ENCODE assay signal across 19 mouse cellular contexts in genomic region chr2:107503646-107504379, GRCm38 (mm10).
DNase-seq lines count a peak whose midpoint lies in the region; ATAC-seq lines count a peak whose summit lies in the region.
"Had no signal": no experiment of that assay in that cellular context is flagged by ENCODE, and none has a peak within 500 bp of the region (broad histone marks: within the 10 kb centered on the region; RNA-seq: fewer than 3 reads in every experiment).

No protein-coding gene starts in this region.

- H3K36me3 ChIP-seq in midbrain, embryonic 13.5 days = no peaks in the 10 kb centered on the region
- H3K36me3 ChIP-seq in midbrain, embryonic 10.5 days = no peaks in the 10 kb centered on the region
- H3K36me3 ChIP-seq in midbrain, embryonic 15.5 days (replicated peaks) = no peaks in the 10 kb centered on the region
- H3K36me3 ChIP-seq in midbrain, embryonic 11.5 days (ENCODE audit: control insufficient read depth, insufficient read depth, low read length) = no peaks in the 10 kb centered on the region
- H3K36me3 ChIP-seq in neural tube, embryonic 14.5 days (ENCODE audit: control insufficient read depth, insufficient read depth, low read length) = no peaks in the 10 kb centered on the region
- no peaks in the 10 kb centered on the region for H3K36me3 ChIP-seq in neural tube, embryonic 15.5 days
- H3K36me3 ChIP-seq in midbrain, embryonic 16.5 days (ENCODE audit: control insufficient read depth, insufficient read depth, low read length) = no peaks in the 10 kb centered on the region
- no peaks in the 10 kb centered on the region for H3K36me3 ChIP-seq in limb, embryonic 10.5 days
- H3K36me3 ChIP-seq: embryonic facial prominence, embryonic 10.5 days; embryonic facial prominence, embryonic 12.5 days; forebrain, embryonic 15.5 days had no signal

- H3K9me3 ChIP-seq in midbrain, embryonic 13.5 days = no peaks in the 10 kb centered on the region
- H3K9me3 ChIP-seq in midbrain, embryonic 10.5 days (replicated peaks) = no peaks in the 10 kb centered on the region
- no peaks in the 10 kb centered on the region for H3K9me3 ChIP-seq in midbrain, embryonic 15.5 days
- no peaks in the 10 kb centered on the region for H3K9me3 ChIP-seq in midbrain, embryonic 11.5 days (ENCODE audit: control insufficient read depth, low read length)
- H3K9me3 ChIP-seq in neural tube, embryonic 14.5 days (ENCODE audit: control insufficient read depth, low read length) = no peaks in the 10 kb centered on the region
- H3K9me3 ChIP-seq in neural tube, embryonic 15.5 days (replicated peaks) = no peaks in the 10 kb centered on the region
- no peaks in the 10 kb centered on the region for H3K9me3 ChIP-seq in midbrain, embryonic 16.5 days (replicated peaks; ENCODE audit: control insufficient read depth, low read length, poor library complexity, severe bottlenecking)
- no peaks in the 10 kb centered on the region for H3K9me3 ChIP-seq in limb, embryonic 10.5 days (replicated peaks)
- H3K9me3 ChIP-seq: embryonic facial prominence, embryonic 10.5 days; embryonic facial prominence, embryonic 12.5 days; forebrain, embryonic 13.5 days; forebrain, embryonic 15.5 days had no signal

- no peak overlapping the region for H3K4me3 ChIP-seq in midbrain, embryonic 13.5 days (replicated peaks)
- H3K4me3 ChIP-seq in midbrain, embryonic 10.5 days = no peak overlapping the region
- no peak overlapping the region for H3K4me3 ChIP-seq in midbrain, embryonic 15.5 days
- no peak overlapping the region for H3K4me3 ChIP-seq in midbrain, embryonic 11.5 days (ENCODE audit: low read depth, low read length)
- no peak overlapping the region for H3K4me3 ChIP-seq in neural tube, embryonic 14.5 days (ENCODE audit: low read depth, low read length)
- H3K4me3 ChIP-seq in neural tube, embryonic 15.5 days (replicated peaks) = no peak overlapping the region
- H3K4me3 ChIP-seq in midbrain, embryonic 16.5 days (ENCODE audit: low read depth, low read length) = no peak overlapping the region
- no peak overlapping the region for H3K4me3 ChIP-seq in limb, embryonic 10.5 days
- H3K4me3 ChIP-seq: embryonic facial prominence, embryonic 10.5 days; embryonic facial prominence, embryonic 12.5 days; forebrain, embryonic 13.5 days; forebrain, embryonic 15.5 days had no signal

- peak; percentile 67; the same call in 1 of the 2 replicates for ATAC-seq in midbrain, embryonic 13.5 days
- peak; percentile 70; the same call in 1 of the 2 replicates for ATAC-seq in midbrain, embryonic 15.5 days (replicated peaks)
- ATAC-seq in midbrain, embryonic 11.5 days (ENCODE audit: low FRiP score) = no peak
- ATAC-seq in neural tube, embryonic 14.5 days (ENCODE audit: low read depth) = peak; percentile 70
- ATAC-seq in neural tube, embryonic 15.5 days (ENCODE audit: low FRiP score) = no peak
- ATAC-seq in midbrain, embryonic 16.5 days = peak; percentile 60; the same call in 1 of the 2 replicates
- ATAC-seq: forebrain, embryonic 13.5 days; forebrain, embryonic 15.5 days had no signal

- WGBS in midbrain, embryonic 13.5 days = 76% methylated on average over 7 of the region's 7 CpGs
- WGBS in midbrain, embryonic 10.5 days = 89% methylated on average over 7 of the region's 7 CpGs
- 70% methylated on average over 7 of the region's 7 CpGs for WGBS in midbrain, embryonic 15.5 days
- 78% methylated on average over 7 of the region's 7 CpGs for WGBS in midbrain, embryonic 11.5 days
- WGBS in neural tube, embryonic 14.5 days = 50% methylated on average over 7 of the region's 7 CpGs
- WGBS in neural tube, embryonic 15.5 days = 48% methylated on average over 7 of the region's 7 CpGs
- 65% methylated on average over 7 of the region's 7 CpGs for WGBS in midbrain, embryonic 16.5 days
- WGBS in limb, embryonic 10.5 days = 78% methylated on average over 7 of the region's 7 CpGs

- no peaks in the 10 kb centered on the region for H3K27me3 ChIP-seq in midbrain, embryonic 13.5 days
- H3K27me3 ChIP-seq in midbrain, embryonic 10.5 days (ENCODE audit: low read depth, poor library complexity, severe bottlenecking) = no peaks in the 10 kb centered on the region
- H3K27me3 ChIP-seq in midbrain, embryonic 15.5 days (replicated peaks) = no peaks in the 10 kb centered on the region
- H3K27me3 ChIP-seq in midbrain, embryonic 11.5 days (ENCODE audit: control insufficient read depth, insufficient read depth, low read length) = no peaks in the 10 kb centered on the region
- no peaks in the 10 kb centered on the region for H3K27me3 ChIP-seq in neural tube, embryonic 14.5 days (ENCODE audit: control insufficient read depth, insufficient read depth, low read length)
- no peaks in the 10 kb centered on the region for H3K27me3 ChIP-seq in neural tube, embryonic 15.5 days (replicated peaks)
- H3K27me3 ChIP-seq in midbrain, embryonic 16.5 days (ENCODE audit: control insufficient read depth, insufficient read depth, low read depth, low read length) = no peaks in the 10 kb centered on the region
- no peaks in the 10 kb centered on the region for H3K27me3 ChIP-seq in limb, embryonic 10.5 days (ENCODE audit: low read depth, poor library complexity, severe bottlenecking)
- H3K27me3 ChIP-seq: embryonic facial prominence, embryonic 12.5 days; forebrain, embryonic 13.5 days; forebrain, embryonic 15.5 days had no signal

- no peak overlapping the region for H3K4me2 ChIP-seq in midbrain, embryonic 13.5 days (replicated peaks)
- no peak overlapping the region for H3K4me2 ChIP-seq in midbrain, embryonic 15.5 days
- no peak overlapping the region for H3K4me2 ChIP-seq in midbrain, embryonic 11.5 days
- H3K4me2 ChIP-seq in neural tube, embryonic 14.5 days (ENCODE audit: low read depth, low read length) = no peak overlapping the region
- no peak overlapping the region for H3K4me2 ChIP-seq in neural tube, embryonic 15.5 days
- H3K4me2 ChIP-seq in midbrain, embryonic 16.5 days (ENCODE audit: low read length) = no peak overlapping the region
- H3K4me2 ChIP-seq: embryonic facial prominence, embryonic 12.5 days; forebrain, embryonic 13.5 days; forebrain, embryonic 15.5 days had no signal

- H3K9ac ChIP-seq in midbrain, embryonic 13.5 days (replicated peaks) = no peak overlapping the region
- H3K9ac ChIP-seq in midbrain, embryonic 15.5 days = no peak overlapping the region
- no peak overlapping the region for H3K9ac ChIP-seq in midbrain, embryonic 11.5 days (ENCODE audit: low read length)
- no peak overlapping the region for H3K9ac ChIP-seq in neural tube, embryonic 14.5 days (replicated peaks; ENCODE audit: low read depth, low read length)
- H3K9ac ChIP-seq in neural tube, embryonic 15.5 days (replicated peaks) = no peak overlapping the region
- no peak overlapping the region for H3K9ac ChIP-seq in midbrain, embryonic 16.5 days (ENCODE audit: low read depth, low read length)
- H3K9ac ChIP-seq: embryonic facial prominence, embryonic 12.5 days; forebrain, embryonic 13.5 days; forebrain, embryonic 15.5 days had no signal

- 0 out of 2 replicates have a peak overlapping the region, but pooled peaks have one; percentile 7 for H3K27ac ChIP-seq in midbrain, embryonic 13.5 days
- H3K27ac ChIP-seq in midbrain, embryonic 10.5 days (replicated peaks) = no peak overlapping the region
- no peak overlapping the region; the same call in 1 of the 2 replicates for H3K27ac ChIP-seq in midbrain, embryonic 15.5 days
- no peak overlapping the region for H3K27ac ChIP-seq in midbrain, embryonic 11.5 days (ENCODE audit: low read depth, low read length)
- no peak overlapping the region for H3K27ac ChIP-seq in neural tube, embryonic 14.5 days (ENCODE audit: low read depth, low read length)
- H3K27ac ChIP-seq in neural tube, embryonic 15.5 days (replicated peaks) = no peak overlapping the region
- no peak overlapping the region for H3K27ac ChIP-seq in midbrain, embryonic 16.5 days (ENCODE audit: low read length)
- no peak overlapping the region for H3K27ac ChIP-seq in limb, embryonic 10.5 days
- H3K27ac ChIP-seq: embryonic facial prominence, embryonic 10.5 days; embryonic facial prominence, embryonic 12.5 days; forebrain, embryonic 13.5 days; forebrain, embryonic 15.5 days had no signal

- 0 out of 2 replicates have a peak, but pooled peaks cover 6% of the 10 kb centered on the region for H3K4me1 ChIP-seq in midbrain, embryonic 13.5 days (replicated peaks)
- 0 out of 2 replicates have a peak, but pooled peaks cover 7% of the 10 kb centered on the region for H3K4me1 ChIP-seq in midbrain, embryonic 10.5 days
- H3K4me1 ChIP-seq in midbrain, embryonic 15.5 days = no peaks in the 10 kb centered on the region
- no peaks in the 10 kb centered on the region; the same call in 1 of the 2 replicates for H3K4me1 ChIP-seq in midbrain, embryonic 11.5 days (ENCODE audit: control insufficient read depth, insufficient read depth, low read length)
- H3K4me1 ChIP-seq in neural tube, embryonic 14.5 days (ENCODE audit: control insufficient read depth, insufficient read depth, low read length) = peaks cover 5% of the 10 kb centered on the region; the same call in 1 of the 2 replicates
- H3K4me1 ChIP-seq in neural tube, embryonic 15.5 days = peaks cover 12% of the 10 kb centered on the region
- H3K4me1 ChIP-seq in midbrain, embryonic 16.5 days (ENCODE audit: control insufficient read depth, insufficient read depth, low read length) = no peaks in the 10 kb centered on the region
- H3K4me1 ChIP-seq in limb, embryonic 10.5 days = peaks cover 7% of the 10 kb centered on the region; the same call in 1 of the 2 replicates
- H3K4me1 ChIP-seq: embryonic facial prominence, embryonic 10.5 days; embryonic facial prominence, embryonic 12.5 days; forebrain, embryonic 13.5 days; forebrain, embryonic 15.5 days had no signal

- no peak for DNase-seq in midbrain, embryonic 10.5 days (ENCODE audit: low spot score)
- DNase-seq in midbrain, embryonic 11.5 days (ENCODE audit: low spot score, missing footprints) = no peak
- no peak for DNase-seq in limb, embryonic 10.5 days (ENCODE audit: low spot score)
- DNase-seq: adrenal gland, adult 2 months; adrenal gland, postnatal 10 days; adrenal gland, postnatal 25 days; cerebellum, adult 11-12 months; cerebellum, adult 2 months; cerebellum, adult 9-10 months; cerebellum, postnatal 25 days had no signal

Comparison
In these comparisons a context has a peak if more than half of its experiments do, and no peak if none do; other contexts are left out.
1. ATAC-seq: peak in midbrain, embryonic 13.5 days (single experiment), midbrain, embryonic 15.5 days (single experiment), neural tube, embryonic 14.5 days (single experiment) and midbrain, embryonic 16.5 days (single experiment); none in midbrain, embryonic 11.5 days (single experiment) and neural tube, embryonic 15.5 days (single experiment).